Mouse (Mus musculus) spleen, adult 2 months (tissue): Measurements from ENCODE around the gene Cab39.

Experiments
- CTCF ChIP-seq: fragments of 200-500 bp; IDR thresholded peaks from 2 replicates; pipeline ENCODE4 v1.5.1; 2011; ENCODE audit warnings: mild to moderate bottlenecking, inconsistent platforms; ENCODE audit not compliant: insufficient read depth, insufficient read length, insufficient replicate concordance; ENCODE audit errors: extremely low read depth
- POLR2A ChIP-seq: fragments of 200-500 bp; IDR thresholded peaks from 2 replicates; pipeline ENCODE4 v1.6.1; 2011; ENCODE audit warnings: low read depth, low read length, inconsistent platforms

DNA sequence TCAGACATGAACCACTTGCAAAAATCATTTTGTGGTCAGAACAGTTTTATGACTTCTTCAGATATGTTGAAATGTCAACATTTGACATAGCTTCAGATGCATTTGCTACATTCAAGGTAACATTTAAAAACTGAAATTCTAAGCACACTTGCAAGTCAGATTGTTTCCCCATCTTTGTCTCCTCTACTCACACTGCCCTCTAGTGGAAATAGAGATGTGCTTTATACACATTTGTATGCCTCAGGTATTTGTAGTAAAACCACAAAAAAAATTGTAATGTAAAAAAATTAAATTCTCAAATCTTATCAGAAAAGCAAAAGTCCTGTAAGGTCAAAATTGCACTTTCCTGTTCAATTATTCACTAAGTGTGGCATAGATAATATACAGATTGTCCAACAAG, 49.0 kb downstream of the Cab39 start:
- TF ChIP-seq POLR2A (no peak), CTCF (no peak)
